Mouse (Mus musculus): ENCODE results near the gene Gm49325.

- TF ChIP-seq CTCF (IDR thresholded peaks at IDR 0.05; ENCODE audit: borderline replicate concordance, insufficient read depth, low read length), result 0 out of 2 replicates have a peak, but pooled peaks have one; percentile 10
- TF ChIP-seq POLR2A (IDR thresholded peaks at IDR 0.05; ENCODE audit: low read depth, low read length), result peak; percentile 90
Measured at GRCm38 (mm10) chr10:77605908-77606826, at the start of gene Gm49325, which contains the start of gene Sumo3.
